In the genomic region with DNA sequence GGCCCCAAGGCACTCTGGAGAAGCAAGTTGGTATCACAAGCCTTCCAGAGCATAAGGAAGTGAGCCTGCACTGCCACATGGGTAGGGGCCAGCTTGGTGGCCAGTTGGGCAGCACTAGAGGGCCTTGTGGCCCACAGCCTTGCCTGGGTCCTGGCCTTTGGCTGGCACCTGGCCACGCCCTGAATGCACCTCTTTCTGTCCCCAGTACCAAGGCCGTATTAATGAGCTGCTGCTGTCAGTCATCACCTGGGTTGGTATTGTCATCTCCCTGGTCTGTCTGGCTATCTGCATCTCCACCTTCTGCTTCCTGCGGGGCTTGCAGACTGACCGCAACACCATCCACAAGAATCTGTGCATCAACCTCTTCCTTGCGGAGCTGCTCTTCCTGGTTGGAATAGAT, we compare ENCODE assay signal across 10 mouse cellular contexts.
"Had no signal": no experiment of that assay in that cellular context is flagged by ENCODE, and none has a peak within 500 bp of the region (broad histone marks: within the 10 kb centered on the region; RNA-seq: fewer than 3 reads in every experiment).

No protein-coding gene starts in this region.

- ATAC-seq: liver, postnatal 0 days; lung, postnatal 0 days; midbrain, embryonic 13.5 days; midbrain, embryonic 15.5 days had no signal

- DNase-seq: liver, postnatal 0 days; lung, adult 2 months; lung, postnatal 14 days; lung, postnatal 36 days; thymus, adult 2 months; thymus, postnatal 25 days; thymus, postnatal 4 days had no signal
